Mouse (Mus musculus) lung, embryonic 14.5 days (tissue): ENCODE results near the gene Srp14. TPM values are rescaled to one million over a fixed set of nuclear protein-coding genes. Genes with fewer than 3 reads are reported as not detected.
A peak's percentile ranks its signal among the peaks of the same experiment; 100 is the strongest.

Experiments used
- ATAC-seq: fragments of 200-750 bp; cut with Nextera tagmentation; 2 replicates; pipeline ENCODE4 v1.8.0; 2017; ENCODE audit warnings: mild to moderate bottlenecking, moderate TSS enrichment, moderate library complexity; ENCODE audit not compliant: insufficient read depth
- DNase-seq: peaks from one replicate; pipeline ENCODE4 v3.0.0-alpha.2; 2015
- H3K27ac ChIP-seq: fragments of 300-500 bp; sonication (generic); 2 replicates; pipeline ENCODE4 v1.5.1; 2014; ENCODE audit warnings: low read depth, mild to moderate bottlenecking, moderate library complexity
- H3K27me3 ChIP-seq: fragments of 300-500 bp; sonication (generic); 2 replicates; pipeline ENCODE4 v1.6.1; 2014; ENCODE audit warnings: low read length, control low read depth; ENCODE audit not compliant: insufficient read depth
- H3K36me3 ChIP-seq: fragments of 300-500 bp; sonication (generic); 2 replicates; pipeline ENCODE4 v1.6.1; 2014; ENCODE audit warnings: control low read depth; ENCODE audit not compliant: insufficient read depth
- H3K4me1 ChIP-seq: fragments of 300-500 bp; sonication (generic); 2 replicates; pipeline ENCODE4 v1.6.1; 2014; ENCODE audit warnings: antibody characterized with exemption, control low read depth; ENCODE audit not compliant: insufficient read depth
- H3K4me2 ChIP-seq: fragments of 300-500 bp; sonication (generic); 2 replicates; pipeline ENCODE4 v1.6.1; 2014; ENCODE audit warnings: mild to moderate bottlenecking
- H3K4me3 ChIP-seq: fragments of 300-500 bp; sonication (generic); 2 replicates; pipeline ENCODE4 v1.5.1; 2014; ENCODE audit warnings: low read depth, low read length
- H3K9ac ChIP-seq: fragments of 300-500 bp; sonication (generic); 2 replicates; pipeline ENCODE4 v1.6.1; 2014
- H3K9me3 ChIP-seq: fragments of 300-500 bp; sonication (generic); 2 replicates; pipeline ENCODE4 v1.6.1; 2016; ENCODE audit warnings: low read depth, low read length, control low read depth
- CTCF ChIP-seq: IDR thresholded peaks from 2 replicates; pipeline ENCODE4 v1.5.1; 2016; ENCODE audit warnings: antibody characterized with exemption, low read depth
- WGBS: fragments of 180-500 bp; shearing (Covaris S2); extraction: QIAGEN DNeasy Blood & Tissue Kit; methylation state at CpG from one replicate; pipeline ENCODE4 v1.1.7; 2014; 5-methylcytosine and 5-hydroxymethylcytosine counted together
- polyA plus RNA-seq: library from polyadenylated mRNA; unstranded; fragments of >200 nt; fragmentation: Nextera tagmentation; extraction: Ambion mirVana; gene quantifications from 2 replicates; pipeline ENCODE4 v1.2.1, GENCODE M21; 2014

Gene Srp14
- polyA plus RNA-seq, 1 experiment from 2014 or later, result 214 TPM

- no peak overlapping the region; the same call in 1 of the 2 replicates for H3K9ac ChIP-seq
- H3K4me2 ChIP-seq, result no peak overlapping the region
- peaks cover 9% of the 10 kb centered on the region for H3K4me1 ChIP-seq
- H3K4me3 ChIP-seq, result no peak overlapping the region
- DNase-seq (no peak), ATAC-seq (no peak)
- no peaks in the 10 kb centered on the region for H3K36me3 ChIP-seq
- H3K27me3 ChIP-seq, result no peaks in the 10 kb centered on the region
- peak overlapping the region; percentile 65; the same call in 1 of the 2 replicates for H3K27ac ChIP-seq
- TF ChIP-seq CTCF, result no peak
- no peaks in the 10 kb centered on the region for H3K9me3 ChIP-seq
- WGBS, result 78% methylated on average over 16 of the region's 16 CpGs
Measured at GRCm38 (mm10) chr2:118512418-118513377, 33.2 kb upstream of the Srp14 start.

GRCm38 (mm10) chr2:118511779-118512417, 32.4 kb upstream of the Srp14 start:
- TF ChIP-seq CTCF, result no peak
- WGBS, result 43% methylated on average over 11 of the region's 11 CpGs
- peak overlapping the region; percentile 65; the same call in 1 of the 2 replicates for H3K27ac ChIP-seq
- no peak for ATAC-seq
- H3K4me2 ChIP-seq, result no peak overlapping the region
- no peak overlapping the region; the same call in 1 of the 2 replicates for H3K9ac ChIP-seq
- peak; percentile 31 for DNase-seq
- H3K4me1 ChIP-seq, result peaks cover 9% of the 10 kb centered on the region
- no peaks in the 10 kb centered on the region for H3K9me3 ChIP-seq
- no peaks in the 10 kb centered on the region for H3K27me3 ChIP-seq
- no peak overlapping the region for H3K4me3 ChIP-seq
- H3K36me3 ChIP-seq, result no peaks in the 10 kb centered on the region

GRCm38 (mm10) chr2:118510447-118511310, 31.2 kb upstream of the Srp14 start:
- Histone ChIP-seq H3K4me3 (no peak overlapping the region), H3K4me1 (peaks cover 9% of the 10 kb centered on the region), H3K9ac (peak overlapping the region; percentile 13; the same call in 1 of the 2 replicates), H3K4me2 (peak overlapping the region; percentile 7; the same call in 1 of the 2 replicates), H3K9me3 (no peaks in the 10 kb centered on the region), H3K27me3 (no peaks in the 10 kb centered on the region), H3K27ac (peak overlapping the region; percentile 79), H3K36me3 (no peaks in the 10 kb centered on the region)
- no peak for TF ChIP-seq CTCF
- ATAC-seq (peak; percentile 83), DNase-seq (peak; percentile 84)
- 36% methylated on average over 29 of the region's 29 CpGs for WGBS

GRCm38 (mm10) chr2:118509688-118510446, 30.4 kb upstream of the Srp14 start:
- peak overlapping the region; percentile 13; the same call in 1 of the 2 replicates for H3K9ac ChIP-seq
- no peak for DNase-seq
- H3K27me3 ChIP-seq, result no peaks in the 10 kb centered on the region
- 48% methylated on average over 8 of the region's 8 CpGs for WGBS
- H3K9me3 ChIP-seq, result no peaks in the 10 kb centered on the region
- peaks cover 9% of the 10 kb centered on the region for H3K4me1 ChIP-seq
- peak overlapping the region; percentile 79 for H3K27ac ChIP-seq
- H3K36me3 ChIP-seq, result no peaks in the 10 kb centered on the region
- H3K4me3 ChIP-seq, result no peak overlapping the region
- H3K4me2 ChIP-seq, result peak overlapping the region; percentile 7; the same call in 1 of the 2 replicates
- no peak for ATAC-seq
- no peak for TF ChIP-seq CTCF

GRCm38 (mm10) chr2:118507126-118507525, 27.6 kb upstream of the Srp14 start:
- Histone ChIP-seq H3K27ac (no peak overlapping the region), H3K9ac (no peak overlapping the region), H3K4me3 (no peak overlapping the region), H3K36me3 (no peaks in the 10 kb centered on the region), H3K4me1 (peaks cover 9% of the 10 kb centered on the region), H3K4me2 (no peak overlapping the region), H3K9me3 (no peaks in the 10 kb centered on the region), H3K27me3 (no peaks in the 10 kb centered on the region)
- ATAC-seq, result no peak
- no peak for DNase-seq
- 82% methylated on average over 7 of the region's 7 CpGs for WGBS
- TF ChIP-seq CTCF, result no peak

DNA sequence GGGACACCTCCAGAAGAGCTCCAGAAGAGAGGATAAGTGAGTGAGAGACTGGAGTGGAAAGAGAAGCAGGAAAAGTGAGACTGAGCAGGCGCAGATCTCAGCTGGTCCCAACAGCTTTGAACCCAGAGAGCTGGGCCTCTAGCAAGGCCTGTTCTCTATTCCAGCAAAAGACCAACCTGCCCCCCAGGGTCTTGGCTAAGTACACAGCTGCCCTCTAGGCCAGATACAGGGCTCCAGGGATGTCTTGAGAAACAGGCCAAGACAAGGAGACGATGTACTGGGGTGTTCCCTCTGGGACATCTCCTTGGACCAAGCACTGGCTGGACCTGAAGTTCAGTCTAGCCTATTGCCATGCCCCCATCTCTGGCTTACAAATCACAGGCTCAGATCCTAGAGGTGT, 20.7 kb upstream of the Srp14 start:
- no peak for TF ChIP-seq CTCF
- no peak overlapping the region for H3K4me3 ChIP-seq
- no peak for DNase-seq
- no peaks in the 10 kb centered on the region for H3K9me3 ChIP-seq
- 73% methylated on average over 2 of the region's 2 CpGs for WGBS
- no peak overlapping the region for H3K4me2 ChIP-seq
- no peak for ATAC-seq
- H3K4me1 ChIP-seq, result no peaks in the 10 kb centered on the region
- no peaks in the 10 kb centered on the region for H3K36me3 ChIP-seq
- H3K9ac ChIP-seq, result no peak overlapping the region
- H3K27me3 ChIP-seq, result no peaks in the 10 kb centered on the region
- H3K27ac ChIP-seq, result no peak overlapping the region
